Mouse (Mus musculus) embryonic facial prominence, embryonic 10.5 days (tissue): Measurements from ENCODE around the gene Pfdn2. TPM values are rescaled to one million over a fixed set of nuclear protein-coding genes. Genes with fewer than 3 reads are reported as not detected.
"Not testable (repeated sequence)": the region's sequence is repeated elsewhere in the genome, so short reads cannot be mapped to it uniquely, and the experiment has no call there.

Source experiments
- DNase-seq: peaks from one replicate; pipeline ENCODE4 v3.0.0-alpha.2; 2017; ENCODE audit warnings: low spot score
- H3K27ac ChIP-seq: fragments of 300-500 bp; sonication (generic); replicated peaks from 2 replicates; pipeline ENCODE4 v1.5.1; 2016; ENCODE audit warnings: mild to moderate bottlenecking
- H3K27me3 ChIP-seq: fragments of 300-500 bp; sonication (generic); replicated peaks from 2 replicates; pipeline ENCODE4 v1.6.1; 2016; ENCODE audit warnings: low read depth, mild to moderate bottlenecking; ENCODE audit not compliant: poor library complexity, severe bottlenecking
- H3K36me3 ChIP-seq: fragments of 300-500 bp; sonication (generic); replicated peaks from 2 replicates; pipeline ENCODE4 v1.6.1; 2016; ENCODE audit warnings: mild to moderate bottlenecking, moderate library complexity
- H3K4me1 ChIP-seq: fragments of 300-500 bp; sonication (generic); 2 replicates; pipeline ENCODE4 v1.6.1; 2016
- H3K4me3 ChIP-seq: fragments of 300-500 bp; sonication (generic); 2 replicates; pipeline ENCODE4 v1.5.1; 2016; ENCODE audit warnings: mild to moderate bottlenecking, moderate library complexity
- H3K9me3 ChIP-seq: fragments of 300-500 bp; sonication (generic); 2 replicates; pipeline ENCODE4 v1.6.1; 2016; ENCODE audit warnings: mild to moderate bottlenecking
- WGBS: fragments of 180-500 bp; shearing (Covaris S2); methylation state at CpG from one replicate; pipeline ENCODE4 v1.1.7; 2016; 5-methylcytosine and 5-hydroxymethylcytosine counted together
- polyA plus RNA-seq: library from polyadenylated mRNA; unstranded; fragments of >200 nt; fragmentation: Nextera tagmentation; extraction: Ambion mirVana; gene quantifications from 2 replicates; pipeline ENCODE4 v1.2.1, GENCODE M21; 2016

Pfdn2 gene
- polyA plus RNA-seq = 156 TPM in 2 replicates

DNA sequence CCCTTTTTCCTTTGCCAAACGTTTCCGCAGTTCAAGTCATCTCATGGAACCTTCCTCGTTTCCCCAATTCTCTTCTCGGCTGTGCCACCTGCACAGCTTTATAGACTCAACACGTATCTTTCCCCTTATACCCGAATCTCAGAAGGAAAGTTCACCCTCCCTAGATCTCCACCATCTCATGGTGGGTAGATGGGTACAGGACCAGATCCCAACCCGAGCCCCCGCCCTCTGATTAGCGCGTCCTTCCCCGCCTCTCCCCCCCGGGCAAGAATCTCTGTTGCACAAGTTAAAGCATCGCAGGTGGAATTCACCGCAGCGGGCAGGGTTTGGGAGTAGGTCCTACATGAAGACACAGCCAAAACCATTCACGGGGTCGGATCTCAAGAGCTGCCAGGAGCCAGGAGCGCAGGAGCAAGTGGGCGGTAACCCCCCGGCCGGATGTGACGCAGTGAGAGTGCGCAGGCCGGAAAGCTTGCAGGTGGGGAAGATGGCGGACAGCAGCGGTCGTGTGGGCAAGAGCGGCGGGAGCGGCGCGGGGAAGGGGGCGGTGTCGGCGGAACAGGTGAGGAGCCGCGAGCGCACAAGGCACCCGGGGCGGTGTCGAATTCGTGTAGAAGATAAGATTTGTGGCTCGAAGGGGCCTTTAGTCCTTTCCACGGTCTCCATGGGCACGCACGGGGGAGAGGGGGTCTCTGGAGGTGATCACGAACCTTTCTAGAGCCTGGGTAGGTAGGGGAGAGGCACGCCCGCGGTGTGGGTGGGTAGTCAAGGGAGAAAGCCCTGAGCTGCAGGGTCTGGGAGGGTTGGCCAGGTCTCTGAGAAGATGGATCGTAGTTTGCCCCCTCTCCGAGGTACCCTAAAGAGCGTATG is at the start of gene Pfdn2, which contains the start of gene Nit1:
Gene Pfdn2, plus strand, starts transcription at position 446 of the 870 bp plus-strand sequence.
Gene Nit1, minus strand, starts transcription at position 422 of the 870 bp plus-strand sequence.
- peaks cover 5% of the 10 kb centered on the region; the same call in 1 of the 2 replicates for H3K9me3 ChIP-seq
- DNase-seq = peak; percentile 97
- H3K27ac ChIP-seq = peak within 1 kb of the TSS; percentile 89
- H3K4me1 ChIP-seq = peaks cover 29% of the 10 kb centered on the region
- H3K4me3 ChIP-seq = peak within 1 kb of the TSS; percentile 99
- WGBS = 1% methylated on average over 53 of the region's 53 CpGs
- H3K27me3 ChIP-seq = no peaks in the 10 kb centered on the region
- peaks cover 53% of the 10 kb centered on the region for H3K36me3 ChIP-seq

DNA sequence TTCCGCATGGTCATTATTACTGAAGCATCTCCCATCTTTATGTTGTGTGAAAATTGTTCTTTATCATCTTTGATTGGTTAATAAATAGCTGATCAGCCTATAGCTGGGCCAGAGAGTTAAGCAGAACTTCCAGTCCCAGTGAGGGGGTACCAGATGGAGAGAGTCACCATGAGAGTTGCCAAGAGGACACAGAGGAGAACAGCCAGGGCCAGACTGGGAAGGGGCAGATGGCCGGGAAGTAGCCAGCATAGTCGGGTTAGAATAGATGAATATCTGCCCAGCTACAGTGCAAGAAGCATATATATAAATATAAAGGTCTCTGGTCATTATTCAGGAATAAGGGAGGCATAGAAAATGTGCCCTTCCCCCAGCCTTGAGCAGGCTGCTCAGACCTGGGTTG is 47.2 kb upstream of the Pfdn2 start:
- Histone ChIP-seq H3K9me3 (no peaks in the 10 kb centered on the region), H3K27ac (no peak overlapping the region), H3K4me1 (peaks cover 7% of the 10 kb centered on the region), H3K36me3 (no peaks in the 10 kb centered on the region), H3K4me3 (no peak overlapping the region), H3K27me3 (peaks cover 33% of the 10 kb centered on the region)
- no peak for DNase-seq
- WGBS = 68% methylated on average over 3 of the region's 3 CpGs

DNA sequence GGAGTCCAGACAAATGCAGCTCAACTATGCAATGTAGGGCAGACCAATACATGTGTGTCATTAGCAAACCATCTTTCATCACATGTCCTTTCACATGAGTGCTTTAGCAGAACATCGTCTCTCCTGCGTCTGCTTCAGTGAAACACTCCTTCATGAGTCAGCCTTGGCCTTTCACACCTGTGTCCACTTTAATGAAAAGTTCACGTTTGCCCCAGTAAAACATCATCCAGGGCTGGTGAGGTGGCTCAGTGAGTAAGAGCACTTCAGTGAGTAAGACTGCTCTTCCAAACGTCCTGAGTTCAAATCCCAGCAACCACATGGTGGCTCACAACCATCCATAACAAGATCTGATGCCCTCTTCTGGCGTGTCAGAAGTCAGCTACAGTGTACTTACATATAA is 39.3 kb upstream of the Pfdn2 start:
- H3K4me1 ChIP-seq, H3K27me3 ChIP-seq, H3K4me3 ChIP-seq, H3K9me3 ChIP-seq, H3K27ac ChIP-seq, H3K36me3 ChIP-seq, DNase-seq: not testable (repeated sequence)
- 76% methylated on average over 5 of the region's 5 CpGs for WGBS

DNA sequence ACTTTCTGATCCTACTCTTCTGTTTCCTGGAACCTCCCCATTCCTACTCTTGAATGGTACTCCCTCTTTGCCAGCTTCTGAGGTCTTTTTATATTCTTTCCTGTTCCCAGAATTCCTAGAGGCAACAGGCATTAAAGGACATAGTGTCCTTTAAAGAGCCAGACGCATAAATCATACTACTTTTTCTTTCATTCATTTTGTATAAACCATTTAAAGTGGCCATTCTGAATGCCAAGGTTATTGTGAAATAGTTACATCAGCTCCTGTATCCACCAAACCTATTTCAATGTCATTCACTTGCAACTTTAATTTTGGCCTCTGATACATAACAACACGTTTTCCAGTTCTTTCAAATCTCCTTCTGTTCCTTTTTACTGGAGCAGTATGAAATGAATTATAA is 36.1 kb upstream of the Pfdn2 start:
- 0 out of 2 replicates have a peak, but pooled peaks cover 3% of the 10 kb centered on the region for H3K27me3 ChIP-seq
- no peak overlapping the region for H3K27ac ChIP-seq
- 68% methylated on average over 2 of the region's 2 CpGs for WGBS
- H3K9me3 ChIP-seq = no peaks in the 10 kb centered on the region
- DNase-seq = no peak
- H3K36me3 ChIP-seq = no peaks in the 10 kb centered on the region
- H3K4me1 ChIP-seq = no peaks in the 10 kb centered on the region
- no peak overlapping the region for H3K4me3 ChIP-seq

DNA sequence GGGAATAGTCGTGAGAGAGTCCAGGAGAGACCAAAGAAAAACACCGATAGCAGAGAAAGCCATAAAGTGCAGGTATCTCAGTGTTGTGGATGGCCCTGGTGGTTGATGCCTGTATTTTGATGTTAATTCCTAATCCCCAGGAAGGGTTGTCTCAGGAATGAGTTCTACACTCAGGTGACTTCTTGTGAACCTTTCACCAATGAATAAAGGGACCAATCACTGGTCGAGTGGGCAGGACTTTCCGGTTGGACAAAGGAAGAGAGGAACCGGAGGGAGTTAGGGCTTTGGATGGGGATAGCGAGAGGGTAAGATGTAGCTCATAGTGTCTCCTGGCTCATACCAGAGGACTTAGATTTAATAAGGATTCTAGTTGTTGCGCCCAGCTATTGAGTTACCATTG is 25.7 kb upstream of the Pfdn2 start:
- 13% methylated on average over 7 of the region's 7 CpGs for WGBS
- DNase-seq = no peak
- no peaks in the 10 kb centered on the region for H3K27me3 ChIP-seq
- 0 out of 2 replicates have a peak, but pooled peaks cover under 1% of the 10 kb centered on the region for H3K36me3 ChIP-seq
- H3K4me3 ChIP-seq = peak overlapping the region; percentile 42
- no peak overlapping the region; the same call in 1 of the 2 replicates for H3K27ac ChIP-seq
- H3K9me3 ChIP-seq = no peaks in the 10 kb centered on the region
- H3K4me1 ChIP-seq = peaks cover 9% of the 10 kb centered on the region; the same call in 1 of the 2 replicates

DNA sequence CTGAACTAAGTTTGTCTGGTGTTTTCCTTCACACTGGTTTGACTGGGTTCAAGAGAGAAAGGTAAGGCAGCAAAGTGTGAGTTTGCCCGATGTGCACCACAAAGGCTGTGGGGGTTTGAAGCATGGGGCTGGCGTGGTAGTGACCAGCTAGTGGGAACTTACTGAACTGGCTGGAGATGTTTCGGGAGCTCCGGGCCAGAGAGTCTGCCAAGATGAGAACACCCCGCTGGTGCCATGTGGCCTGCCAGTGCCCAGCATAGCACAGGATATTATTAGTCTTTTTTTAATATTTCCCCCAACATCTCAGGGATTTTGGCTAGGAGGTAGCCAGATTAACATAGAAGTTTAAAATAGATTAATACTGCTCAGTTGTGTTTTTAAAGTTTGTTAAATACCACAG is 25.3 kb upstream of the Pfdn2 start:
- H3K4me3 ChIP-seq = peak overlapping the region; percentile 42
- H3K27me3 ChIP-seq = no peaks in the 10 kb centered on the region
- no peak overlapping the region; the same call in 1 of the 2 replicates for H3K27ac ChIP-seq
- no peaks in the 10 kb centered on the region for H3K9me3 ChIP-seq
- DNase-seq = no peak
- WGBS = 13% methylated on average over 5 of the region's 5 CpGs
- peaks cover 9% of the 10 kb centered on the region; the same call in 1 of the 2 replicates for H3K4me1 ChIP-seq
- 0 out of 2 replicates have a peak, but pooled peaks cover 4% of the 10 kb centered on the region for H3K36me3 ChIP-seq

DNA sequence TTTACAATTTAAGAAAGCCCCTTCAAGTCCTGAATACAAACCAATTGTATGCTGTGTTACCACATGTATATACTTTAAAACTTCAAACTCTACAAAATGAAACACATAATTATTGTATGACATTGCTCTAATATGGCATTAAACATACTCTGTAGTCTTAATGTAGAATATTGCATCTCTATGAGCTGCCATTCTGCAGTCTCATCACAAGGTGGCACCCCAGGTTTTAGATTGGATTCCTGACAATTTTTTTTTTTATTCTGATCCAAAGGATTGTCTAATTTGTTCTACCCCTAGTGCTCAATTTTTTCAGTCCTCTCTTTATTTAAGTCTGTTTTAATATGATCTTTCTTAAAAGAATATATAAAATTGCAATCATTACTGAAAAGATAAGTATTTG is 24.1 kb upstream of the Pfdn2 start:
- DNase-seq = no peak
- Histone ChIP-seq H3K4me3 (no peak overlapping the region), H3K4me1 (peaks cover 9% of the 10 kb centered on the region; the same call in 1 of the 2 replicates), H3K9me3 (no peaks in the 10 kb centered on the region), H3K27me3 (no peaks in the 10 kb centered on the region), H3K27ac (no peak overlapping the region), H3K36me3 (peaks cover 11% of the 10 kb centered on the region; the same call in 1 of the 2 replicates)

DNA sequence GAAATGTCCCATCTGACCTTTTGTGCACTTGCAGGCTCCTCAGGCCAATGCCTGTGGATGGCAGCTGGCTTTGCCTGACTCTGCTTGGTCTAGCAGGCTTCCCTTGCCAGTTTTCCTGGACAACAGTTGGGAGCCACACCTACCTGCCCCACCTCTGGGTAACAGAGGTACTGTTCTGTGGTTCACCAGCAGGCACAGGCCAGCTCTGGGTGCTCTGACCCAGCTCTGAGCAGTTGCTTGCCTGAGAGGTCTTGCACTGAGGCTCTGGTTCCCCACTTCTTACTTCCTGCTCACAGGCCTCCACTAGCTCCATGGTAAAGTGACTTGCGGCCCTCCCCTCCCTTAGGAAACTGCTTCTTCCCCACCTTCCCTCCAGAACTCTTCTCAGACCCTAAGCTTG is 23.5 kb upstream of the Pfdn2 start:
- Histone ChIP-seq H3K4me3 (no peak overlapping the region), H3K4me1 (peaks cover 9% of the 10 kb centered on the region; the same call in 1 of the 2 replicates), H3K27me3 (no peaks in the 10 kb centered on the region), H3K9me3 (no peaks in the 10 kb centered on the region), H3K27ac (no peak overlapping the region), H3K36me3 (peaks cover 11% of the 10 kb centered on the region; the same call in 1 of the 2 replicates)
- no peak for DNase-seq
- WGBS = 84% methylated on average over 1 of the region's 1 CpGs

DNA sequence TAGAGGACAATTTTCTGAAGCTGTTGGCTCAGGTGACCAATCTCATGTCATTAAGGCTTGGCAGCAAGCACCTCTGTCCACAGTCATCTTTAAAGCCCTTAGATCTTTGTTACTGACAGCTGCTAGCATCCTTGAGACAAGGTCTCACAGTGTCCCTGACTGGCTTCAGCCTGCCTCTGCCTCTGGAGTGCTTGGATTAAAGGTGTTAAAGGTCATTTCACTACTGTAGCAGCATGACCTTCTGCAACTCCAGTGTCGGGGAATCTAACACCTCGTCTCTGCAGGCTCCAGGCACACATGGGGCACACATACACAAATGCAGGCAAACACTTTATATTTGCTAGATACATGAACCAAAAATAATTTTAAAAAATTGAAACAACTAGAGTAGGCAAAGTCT is 19.9 kb upstream of the Pfdn2 start:
- no peak for DNase-seq
- no peak overlapping the region for H3K4me3 ChIP-seq
- no peak overlapping the region for H3K27ac ChIP-seq
- H3K36me3 ChIP-seq = peaks cover 11% of the 10 kb centered on the region; the same call in 1 of the 2 replicates
- H3K9me3 ChIP-seq = no peaks in the 10 kb centered on the region
- WGBS = 81% methylated on average over 2 of the region's 2 CpGs
- no peaks in the 10 kb centered on the region for H3K27me3 ChIP-seq
- H3K4me1 ChIP-seq = peaks cover 23% of the 10 kb centered on the region

DNA sequence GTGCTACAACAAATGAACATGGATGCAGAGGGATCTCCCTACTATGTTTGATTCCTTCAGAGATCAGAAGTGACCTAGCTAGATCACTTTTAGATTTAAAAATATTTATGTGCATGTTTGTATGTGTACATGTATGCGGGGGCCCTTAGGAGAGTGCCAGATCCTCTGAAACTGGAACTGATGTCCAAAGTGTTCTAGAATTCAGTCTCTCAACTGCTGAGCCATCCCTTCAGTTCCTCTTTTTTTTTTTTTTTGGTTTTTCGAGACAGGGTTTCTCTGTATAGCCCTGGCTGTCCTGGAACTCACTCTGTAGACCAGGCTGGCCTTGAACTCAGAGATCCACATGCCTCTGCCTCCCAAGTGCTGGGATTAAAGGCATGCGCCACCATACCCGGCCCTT is 18.9 kb upstream of the Pfdn2 start:
- H3K27ac ChIP-seq, H3K27me3 ChIP-seq, H3K4me3 ChIP-seq, DNase-seq, H3K9me3 ChIP-seq: not testable (repeated sequence)
- peaks cover 11% of the 10 kb centered on the region; the same call in 1 of the 2 replicates for H3K36me3 ChIP-seq
- H3K4me1 ChIP-seq = peaks cover 33% of the 10 kb centered on the region
- whole genome bisulfite sequencing = 82% methylated on average over 4 of the region's 4 CpGs

DNA sequence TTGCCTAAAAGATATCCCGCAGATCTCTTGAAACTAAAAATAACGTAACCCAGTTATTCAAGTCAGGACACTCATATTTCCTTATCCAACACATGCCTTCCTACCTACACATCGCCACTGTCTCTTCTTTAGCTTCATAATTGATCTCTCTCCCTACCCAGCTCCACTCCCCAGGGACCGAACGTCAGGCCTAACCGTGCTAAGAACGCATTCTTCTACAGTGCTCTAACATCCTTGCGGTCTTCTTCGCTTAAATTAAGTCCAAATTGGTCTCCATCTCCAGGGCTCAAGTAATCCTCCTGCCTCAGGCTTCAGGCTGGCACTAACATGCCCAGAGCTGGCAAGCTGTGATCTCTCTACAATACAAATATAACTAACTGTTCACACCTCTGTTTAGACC is 17.2 kb upstream of the Pfdn2 start:
- WGBS = 45% methylated on average over 9 of the region's 9 CpGs
- peaks cover 16% of the 10 kb centered on the region; the same call in 1 of the 2 replicates for H3K36me3 ChIP-seq
- H3K4me1 ChIP-seq = peaks cover 34% of the 10 kb centered on the region
- DNase-seq = no peak
- peak overlapping the region; percentile 100 for H3K27ac ChIP-seq
- H3K9me3 ChIP-seq = no peaks in the 10 kb centered on the region
- H3K4me3 ChIP-seq = peak overlapping the region; percentile 84
- H3K27me3 ChIP-seq = no peaks in the 10 kb centered on the region

DNA sequence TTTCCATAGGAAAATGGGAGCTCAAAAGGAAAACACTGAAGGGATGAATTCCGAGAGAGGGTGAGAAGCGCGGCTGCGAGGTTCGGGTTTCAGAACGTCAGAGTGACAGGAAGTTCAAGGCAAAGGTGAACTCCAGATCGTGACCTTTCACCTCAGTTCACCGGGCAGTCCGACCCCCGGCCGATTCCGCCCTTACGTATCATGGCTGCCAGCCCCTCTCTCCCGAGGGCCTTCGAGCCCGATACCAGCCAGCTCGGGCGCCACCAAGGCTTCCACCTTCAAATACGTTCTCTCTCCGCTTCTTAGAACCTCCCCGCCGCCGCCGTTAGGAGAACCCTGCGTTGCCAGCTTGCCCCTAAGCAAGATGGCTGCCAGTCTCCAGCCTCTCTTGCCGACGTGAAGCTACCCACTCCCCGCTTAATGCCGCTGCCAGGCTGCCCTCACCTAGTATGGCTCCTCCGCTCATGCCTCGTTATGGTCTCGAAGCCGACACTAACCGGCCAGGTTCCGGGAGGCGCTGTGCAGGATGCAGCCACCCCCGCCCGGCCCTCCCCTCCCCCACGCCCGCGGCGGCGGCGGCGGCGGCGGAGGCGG is 16.5 kb upstream of the Pfdn2 start, which contains the start of gene Dedd:
Gene Dedd, plus strand, starts transcription at position 307 of the 594 bp plus-strand sequence.
- Histone ChIP-seq H3K9me3 (no peaks in the 10 kb centered on the region), H3K4me1 (peaks cover 34% of the 10 kb centered on the region), H3K4me3 (peak within 1 kb of the TSS; percentile 84), H3K36me3 (peaks cover 20% of the 10 kb centered on the region; the same call in 1 of the 2 replicates), H3K27me3 (no peaks in the 10 kb centered on the region), H3K27ac (peak within 1 kb of the TSS; percentile 100)
- WGBS = under 1% methylated on average over 48 of the region's 48 CpGs
- peak; percentile 93 for DNase-seq
